Mouse (Mus musculus) forebrain, embryonic 12.5 days (tissue): ENCODE results near the gene Cnot10. TPM values are rescaled to one million over a fixed set of nuclear protein-coding genes. Genes with fewer than 3 reads are reported as not detected.
"Not testable (repeated sequence)": the region's sequence is repeated elsewhere in the genome, so short reads cannot be mapped to it uniquely, and the experiment has no call there.

Experiments used
- ATAC-seq: fragments of 200-750 bp; cut with Nextera tagmentation; 2 replicates; pipeline ENCODE4 v1.8.0; 2017; ENCODE audit warnings: moderate TSS enrichment; ENCODE audit not compliant: low FRiP score
- H3K27ac ChIP-seq: fragments of 300-500 bp; sonication (generic); 2 replicates; pipeline ENCODE4 v1.5.1; 2016; ENCODE audit warnings: mild to moderate bottlenecking
- H3K27me3 ChIP-seq: fragments of 300-500 bp; sonication (generic); 2 replicates; pipeline ENCODE4 v1.6.1; 2016; ENCODE audit warnings: mild to moderate bottlenecking
- H3K36me3 ChIP-seq: fragments of 300-500 bp; sonication (generic); replicated peaks from 2 replicates; pipeline ENCODE4 v1.6.1; 2016; ENCODE audit warnings: mild to moderate bottlenecking
- H3K4me1 ChIP-seq: fragments of 300-500 bp; sonication (generic); 2 replicates; pipeline ENCODE4 v1.6.1; 2016
- H3K4me2 ChIP-seq: fragments of 300-500 bp; sonication (generic); 2 replicates; pipeline ENCODE4 v1.6.1; 2016; ENCODE audit warnings: mild to moderate bottlenecking, moderate library complexity
- H3K4me3 ChIP-seq: fragments of 300-500 bp; sonication (generic); replicated peaks from 2 replicates; pipeline ENCODE4 v1.5.1; 2016; ENCODE audit warnings: mild to moderate bottlenecking
- H3K9ac ChIP-seq: fragments of 300-500 bp; sonication (generic); 2 replicates; pipeline ENCODE4 v1.6.1; 2016; ENCODE audit warnings: mild to moderate bottlenecking
- H3K9me3 ChIP-seq: fragments of 300-500 bp; sonication (generic); 2 replicates; pipeline ENCODE4 v1.6.1; 2016
- WGBS: fragments of 180-500 bp; shearing (Covaris S2); methylation state at CpG from one replicate; pipeline ENCODE4 v1.1.7; 2016; 5-methylcytosine and 5-hydroxymethylcytosine counted together
- polyA plus RNA-seq: library from polyadenylated mRNA; unstranded; fragments of >200 nt; fragmentation: Nextera tagmentation; extraction: Ambion mirVana; gene quantifications from 2 replicates; pipeline ENCODE4 v1.2.1, GENCODE M21; 2016

Cnot10 gene
- polyA plus RNA-seq, 1 experiment from 2014 or later: 70.6 TPM

- Histone ChIP-seq H3K4me2 (no peak overlapping the region), H3K36me3 (no peaks in the 10 kb centered on the region), H3K27ac (no peak overlapping the region), H3K4me1 (peaks cover 13% of the 10 kb centered on the region), H3K27me3 (0 out of 2 replicates have a peak, but pooled peaks cover 3% of the 10 kb centered on the region), H3K4me3 (no peak overlapping the region), H3K9me3 (no peaks in the 10 kb centered on the region), H3K9ac (no peak overlapping the region)
- ATAC-seq: no peak
- 36% methylated on average over 1 of the region's 1 CpGs for WGBS
Observed at GRCm38 (mm10) chr9:114671946-114672345, 32.0 kb upstream of the Cnot10 start.

- no peak for ATAC-seq
- Histone ChIP-seq H3K27ac (no peak overlapping the region), H3K4me1 (peaks cover 13% of the 10 kb centered on the region), H3K4me3 (no peak overlapping the region), H3K27me3 (no peaks in the 10 kb centered on the region), H3K4me2 (no peak overlapping the region), H3K9me3 (no peaks in the 10 kb centered on the region), H3K9ac (no peak overlapping the region), H3K36me3 (no peaks in the 10 kb centered on the region)
- WGBS: 78% methylated on average over 5 of the region's 5 CpGs
Observed at GRCm38 (mm10) chr9:114669011-114669410, 29.0 kb upstream of the Cnot10 start.

GRCm38 (mm10) chr9:114668047-114668446 is 28.1 kb upstream of the Cnot10 start:
- WGBS: 88% methylated on average over 4 of the region's 4 CpGs
- ATAC-seq: no peak
- Histone ChIP-seq H3K27me3 (no peaks in the 10 kb centered on the region), H3K9ac (no peak overlapping the region), H3K9me3 (no peaks in the 10 kb centered on the region), H3K4me2 (no peak overlapping the region), H3K4me3 (no peak overlapping the region), H3K4me1 (peaks cover 6% of the 10 kb centered on the region; the same call in 1 of the 2 replicates), H3K27ac (no peak overlapping the region), H3K36me3 (no peaks in the 10 kb centered on the region)

GRCm38 (mm10) chr9:114666858-114667257 is 26.9 kb upstream of the Cnot10 start:
- H3K27ac ChIP-seq: no peak overlapping the region
- H3K4me3 ChIP-seq: no peak overlapping the region
- no peaks in the 10 kb centered on the region for H3K9me3 ChIP-seq
- no peak overlapping the region for H3K9ac ChIP-seq
- H3K27me3 ChIP-seq: no peaks in the 10 kb centered on the region
- H3K4me2 ChIP-seq: no peak overlapping the region
- no peaks in the 10 kb centered on the region for H3K36me3 ChIP-seq
- no peaks in the 10 kb centered on the region for H3K4me1 ChIP-seq
- ATAC-seq: no peak
- 84% methylated on average over 10 of the region's 10 CpGs for WGBS

GRCm38 (mm10) chr9:114663782-114664181 is 23.8 kb upstream of the Cnot10 start:
- ATAC-seq: no peak
- Histone ChIP-seq H3K27ac (no peak overlapping the region), H3K4me1 (peaks cover 5% of the 10 kb centered on the region), H3K9me3 (no peaks in the 10 kb centered on the region), H3K9ac (no peak overlapping the region), H3K4me2 (no peak overlapping the region), H3K4me3 (no peak overlapping the region), H3K27me3 (no peaks in the 10 kb centered on the region), H3K36me3 (no peaks in the 10 kb centered on the region)
- 84% methylated on average over 11 of the region's 11 CpGs for WGBS

GRCm38 (mm10) chr9:114661991-114662390 is 22.0 kb upstream of the Cnot10 start:
- no peaks in the 10 kb centered on the region for H3K27me3 ChIP-seq
- no peak overlapping the region for H3K9ac ChIP-seq
- H3K4me3 ChIP-seq: no peak overlapping the region
- H3K27ac ChIP-seq: no peak overlapping the region
- WGBS: 63% methylated on average over 7 of the region's 7 CpGs
- H3K4me1 ChIP-seq: peaks cover 5% of the 10 kb centered on the region
- H3K9me3 ChIP-seq: no peaks in the 10 kb centered on the region
- ATAC-seq: no peak
- H3K4me2 ChIP-seq: no peak overlapping the region
- no peaks in the 10 kb centered on the region for H3K36me3 ChIP-seq

- no peak overlapping the region for H3K4me2 ChIP-seq
- no peak overlapping the region for H3K9ac ChIP-seq
- no peak overlapping the region for H3K4me3 ChIP-seq
- WGBS: 84% methylated on average over 6 of the region's 6 CpGs
- H3K4me1 ChIP-seq: peaks cover 5% of the 10 kb centered on the region
- no peaks in the 10 kb centered on the region for H3K27me3 ChIP-seq
- no peaks in the 10 kb centered on the region for H3K36me3 ChIP-seq
- no peaks in the 10 kb centered on the region for H3K9me3 ChIP-seq
- H3K27ac ChIP-seq: no peak overlapping the region
- ATAC-seq: no peak
Observed at GRCm38 (mm10) chr9:114660983-114661382, 21.0 kb upstream of the Cnot10 start.

- Histone ChIP-seq H3K4me1 (peaks cover 5% of the 10 kb centered on the region), H3K9me3 (no peaks in the 10 kb centered on the region), H3K27me3 (no peaks in the 10 kb centered on the region), H3K36me3 (no peaks in the 10 kb centered on the region), H3K9ac (no peak overlapping the region), H3K4me2 (no peak overlapping the region), H3K27ac (no peak overlapping the region), H3K4me3 (no peak overlapping the region)
- WGBS: 78% methylated on average over 6 of the region's 6 CpGs
- ATAC-seq: no peak
Observed at GRCm38 (mm10) chr9:114660506-114660905, 20.5 kb upstream of the Cnot10 start.

GRCm38 (mm10) chr9:114656701-114657100 is 16.7 kb upstream of the Cnot10 start:
- Histone ChIP-seq H3K9me3 (no peaks in the 10 kb centered on the region; the same call in 1 of the 2 replicates), H3K4me3 (no peak overlapping the region), H3K4me2 (no peak overlapping the region), H3K4me1 (peaks cover 5% of the 10 kb centered on the region), H3K9ac (no peak overlapping the region), H3K27ac (no peak overlapping the region), H3K36me3 (no peaks in the 10 kb centered on the region), H3K27me3 (no peaks in the 10 kb centered on the region)
- 91% methylated on average over 3 of the region's 3 CpGs for WGBS
- no peak for ATAC-seq

GRCm38 (mm10) chr9:114655356-114655755 is 15.4 kb upstream of the Cnot10 start:
- 92% methylated on average over 4 of the region's 4 CpGs for WGBS
- no peaks in the 10 kb centered on the region; the same call in 1 of the 2 replicates for H3K9me3 ChIP-seq
- H3K4me1 ChIP-seq: no peaks in the 10 kb centered on the region; the same call in 1 of the 2 replicates
- H3K36me3 ChIP-seq: no peaks in the 10 kb centered on the region
- H3K9ac ChIP-seq: no peak overlapping the region
- H3K4me3 ChIP-seq: no peak overlapping the region
- no peaks in the 10 kb centered on the region for H3K27me3 ChIP-seq
- H3K27ac ChIP-seq: no peak overlapping the region
- no peak for ATAC-seq
- no peak overlapping the region for H3K4me2 ChIP-seq

- H3K4me1 ChIP-seq: no peaks in the 10 kb centered on the region
- H3K4me3 ChIP-seq: no peak overlapping the region
- H3K9ac ChIP-seq: no peak overlapping the region
- no peaks in the 10 kb centered on the region for H3K27me3 ChIP-seq
- H3K9me3 ChIP-seq: no peaks in the 10 kb centered on the region; the same call in 1 of the 2 replicates
- no peak overlapping the region for H3K4me2 ChIP-seq
- no peaks in the 10 kb centered on the region for H3K36me3 ChIP-seq
- no peak overlapping the region for H3K27ac ChIP-seq
- 68% methylated on average over 21 of the region's 21 CpGs for WGBS
- no peak for ATAC-seq
Observed at GRCm38 (mm10) chr9:114650938-114651634, 11.1 kb upstream of the Cnot10 start.

- no peaks in the 10 kb centered on the region for H3K9me3 ChIP-seq
- 81% methylated on average over 5 of the region's 5 CpGs for WGBS
- ATAC-seq: no peak
Observed at GRCm38 (mm10) chr9:114649371-114649770, 9.4 kb upstream of the Cnot10 start.

GRCm38 (mm10) chr9:114648472-114648871 is 8.5 kb upstream of the Cnot10 start:
- not testable (repeated sequence) for H3K4me2 ChIP-seq, H3K27ac ChIP-seq, H3K9ac ChIP-seq, ATAC-seq, H3K4me3 ChIP-seq, H3K36me3 ChIP-seq, H3K9me3 ChIP-seq, H3K4me1 ChIP-seq
- peaks cover 19% of the 10 kb centered on the region for H3K27me3 ChIP-seq
- WGBS: 52% methylated on average over 9 of the region's 9 CpGs

More at GRCm38 (mm10) chr9:114649371-114649770, 9.4 kb upstream of the Cnot10 start:
- no peak overlapping the region for H3K4me2 ChIP-seq
- no peak overlapping the region for H3K9ac ChIP-seq
- peaks cover 10% of the 10 kb centered on the region for H3K27me3 ChIP-seq
- H3K36me3 ChIP-seq: no peaks in the 10 kb centered on the region
- H3K4me1 ChIP-seq: no peaks in the 10 kb centered on the region
- no peak overlapping the region for H3K27ac ChIP-seq
- no peak overlapping the region for H3K4me3 ChIP-seq
